Mouse (Mus musculus) neural tube, embryonic 11.5 days (tissue): ENCODE data around the gene Srgap3. TPM values are rescaled to one million over a fixed set of nuclear protein-coding genes. Genes with fewer than 3 reads are reported as not detected.

Source experiments
- ATAC-seq: fragments of 200-750 bp; cut with Nextera tagmentation; 2 replicates; pipeline ENCODE4 v1.8.0; 2017; ENCODE audit warnings: moderate number of reproducible peaks, mild to moderate bottlenecking, moderate TSS enrichment, moderate library complexity; ENCODE audit not compliant: insufficient read depth, low FRiP score, low TSS enrichment
- DNase-seq: peaks from one replicate; pipeline ENCODE4 v3.0.0-alpha.2; 2015; ENCODE audit warnings: low spot score
- H3K27ac ChIP-seq: fragments of 300-500 bp; sonication (generic); 2 replicates; pipeline ENCODE4 v1.5.1; 2014; ENCODE audit warnings: low read depth, mild to moderate bottlenecking, low read length
- H3K27me3 ChIP-seq: fragments of 300-500 bp; sonication (generic); 2 replicates; pipeline ENCODE4 v1.6.1; 2014; ENCODE audit warnings: mild to moderate bottlenecking, low read length, mixed read lengths; ENCODE audit not compliant: control insufficient read depth, insufficient read depth
- H3K36me3 ChIP-seq: fragments of 300-500 bp; sonication (generic); 2 replicates; pipeline ENCODE4 v1.6.1; 2014; ENCODE audit warnings: mild to moderate bottlenecking, low read length, moderate library complexity, mixed read lengths; ENCODE audit not compliant: control insufficient read depth, insufficient read depth
- H3K4me1 ChIP-seq: fragments of 300-500 bp; sonication (generic); 2 replicates; pipeline ENCODE4 v1.6.1; 2014; ENCODE audit warnings: low read length, mixed read lengths; ENCODE audit not compliant: control insufficient read depth, insufficient read depth
- H3K4me2 ChIP-seq: fragments of 300-500 bp; sonication (generic); 2 replicates; pipeline ENCODE4 v1.6.1; 2014; ENCODE audit warnings: low read depth, mild to moderate bottlenecking, moderate library complexity
- H3K4me3 ChIP-seq: fragments of 300-500 bp; sonication (generic); 2 replicates; pipeline ENCODE4 v1.5.1; 2014; ENCODE audit warnings: low read depth, low read length
- H3K9ac ChIP-seq: fragments of 300-500 bp; sonication (generic); 2 replicates; pipeline ENCODE4 v1.6.1; 2014; ENCODE audit warnings: mild to moderate bottlenecking, low read length
- H3K9me3 ChIP-seq: fragments of 300-500 bp; sonication (generic); 2 replicates; pipeline ENCODE4 v1.6.1; 2016; ENCODE audit warnings: low read length; ENCODE audit not compliant: control insufficient read depth
- WGBS: fragments of 180-500 bp; shearing (Covaris S2); extraction: QIAGEN DNeasy Blood & Tissue Kit; methylation state at CpG from one replicate; pipeline ENCODE4 v1.1.7; 2014; 5-methylcytosine and 5-hydroxymethylcytosine counted together
- polyA plus RNA-seq: library from polyadenylated mRNA; unstranded; fragments of >200 nt; fragmentation: Nextera tagmentation; extraction: Ambion mirVana; gene quantifications from 2 replicates; pipeline ENCODE4 v1.2.1, GENCODE M21; 2014

The Srgap3 gene
- polyA plus RNA-seq, 1 experiment from 2014 or later: 37.4 TPM

- ATAC-seq: no peak
- Histone ChIP-seq H3K9ac (peak overlapping the region; percentile 93), H3K4me2 (peak overlapping the region; percentile 75), H3K36me3 (peaks cover 4% of the 10 kb centered on the region; the same call in 1 of the 2 replicates), H3K27me3 (no peaks in the 10 kb centered on the region), H3K27ac (peak overlapping the region; percentile 92), H3K4me3 (peak overlapping the region; percentile 85), H3K9me3 (no peaks in the 10 kb centered on the region), H3K4me1 (peaks cover 27% of the 10 kb centered on the region)
- DNase-seq: peak; percentile 46
- WGBS: 19% methylated on average over 14 of the region's 14 CpGs
Observed at GRCm38 (mm10) chr6:112945181-112945751, 1.8 kb downstream of the Srgap3 start.

GRCm38 (mm10) chr6:112943596-112944245 lies 3.3 kb downstream of the Srgap3 start:
- Histone ChIP-seq H3K4me3 (peak overlapping the region; percentile 85), H3K9me3 (no peaks in the 10 kb centered on the region), H3K36me3 (peaks cover 4% of the 10 kb centered on the region; the same call in 1 of the 2 replicates), H3K4me1 (peaks cover 20% of the 10 kb centered on the region), H3K27me3 (no peaks in the 10 kb centered on the region), H3K4me2 (peak overlapping the region; percentile 75), H3K9ac (peak overlapping the region; percentile 3; the same call in 1 of the 2 replicates), H3K27ac (peak overlapping the region; percentile 60; the same call in 1 of the 2 replicates)
- ATAC-seq: peak; percentile 25; the same call in 1 of the 2 replicates
- DNase-seq: peak; percentile 71
- WGBS: 40% methylated on average over 9 of the region's 9 CpGs

- Histone ChIP-seq H3K4me1 (peaks cover 9% of the 10 kb centered on the region; the same call in 1 of the 2 replicates), H3K27ac (no peak overlapping the region), H3K36me3 (peaks cover 4% of the 10 kb centered on the region; the same call in 1 of the 2 replicates), H3K27me3 (no peaks in the 10 kb centered on the region), H3K9ac (no peak overlapping the region), H3K9me3 (no peaks in the 10 kb centered on the region), H3K4me3 (no peak overlapping the region), H3K4me2 (no peak overlapping the region)
- ATAC-seq (no peak), DNase-seq (no peak)
- 79% methylated on average over 9 of the region's 9 CpGs for WGBS
Observed at GRCm38 (mm10) chr6:112939281-112939680, 7.8 kb downstream of the Srgap3 start.

GRCm38 (mm10) chr6:112937791-112938190 lies 9.3 kb downstream of the Srgap3 start:
- H3K4me3 ChIP-seq: no peak overlapping the region
- H3K36me3 ChIP-seq: peaks cover 2% of the 10 kb centered on the region; the same call in 1 of the 2 replicates
- no peak overlapping the region for H3K9ac ChIP-seq
- 69% methylated on average over 2 of the region's 2 CpGs for WGBS
- no peak overlapping the region for H3K4me2 ChIP-seq
- ATAC-seq (no peak), DNase-seq (no peak)
- H3K9me3 ChIP-seq: no peaks in the 10 kb centered on the region
- no peaks in the 10 kb centered on the region for H3K27me3 ChIP-seq
- H3K27ac ChIP-seq: no peak overlapping the region
- H3K4me1 ChIP-seq: peaks cover 9% of the 10 kb centered on the region; the same call in 1 of the 2 replicates

GRCm38 (mm10) chr6:112934501-112934900 lies 12.6 kb downstream of the Srgap3 start:
- Histone ChIP-seq H3K27me3 (no peaks in the 10 kb centered on the region), H3K4me2 (no peak overlapping the region), H3K9me3 (no peaks in the 10 kb centered on the region), H3K4me3 (no peak overlapping the region), H3K27ac (no peak overlapping the region), H3K9ac (no peak overlapping the region), H3K4me1 (peaks cover 29% of the 10 kb centered on the region; the same call in 1 of the 2 replicates), H3K36me3 (no peaks in the 10 kb centered on the region)
- no peak for ATAC-seq
- WGBS: 89% methylated on average over 1 of the region's 1 CpGs
- no peak for DNase-seq

- H3K27me3 ChIP-seq: no peaks in the 10 kb centered on the region
- H3K27ac ChIP-seq: no peak overlapping the region
- H3K36me3 ChIP-seq: no peaks in the 10 kb centered on the region
- DNase-seq (no peak), ATAC-seq (no peak)
- peaks cover 29% of the 10 kb centered on the region; the same call in 1 of the 2 replicates for H3K4me1 ChIP-seq
- H3K9me3 ChIP-seq: no peaks in the 10 kb centered on the region
- H3K9ac ChIP-seq: no peak overlapping the region
- no peak overlapping the region for H3K4me2 ChIP-seq
- 47% methylated on average over 8 of the region's 8 CpGs for WGBS
- no peak overlapping the region for H3K4me3 ChIP-seq
Observed at GRCm38 (mm10) chr6:112932611-112933010, 14.5 kb downstream of the Srgap3 start.

- ATAC-seq (peak; percentile 85), DNase-seq (peak; percentile 71)
- Histone ChIP-seq H3K9ac (no peak overlapping the region), H3K4me1 (peaks cover 26% of the 10 kb centered on the region; the same call in 1 of the 2 replicates), H3K27ac (peak overlapping the region; percentile 50; the same call in 1 of the 2 replicates), H3K27me3 (no peaks in the 10 kb centered on the region), H3K9me3 (no peaks in the 10 kb centered on the region), H3K4me2 (no peak overlapping the region; the same call in 1 of the 2 replicates), H3K4me3 (no peak overlapping the region), H3K36me3 (no peaks in the 10 kb centered on the region)
- 22% methylated on average over 5 of the region's 5 CpGs for WGBS
Observed at GRCm38 (mm10) chr6:112930011-112930451, 17.0 kb downstream of the Srgap3 start.

GRCm38 (mm10) chr6:112929291-112929984 lies 17.6 kb downstream of the Srgap3 start:
- peak overlapping the region; percentile 50; the same call in 1 of the 2 replicates for H3K27ac ChIP-seq
- H3K4me2 ChIP-seq: no peak overlapping the region; the same call in 1 of the 2 replicates
- H3K36me3 ChIP-seq: no peaks in the 10 kb centered on the region
- ATAC-seq (no peak), DNase-seq (no peak)
- H3K4me1 ChIP-seq: peaks cover 26% of the 10 kb centered on the region; the same call in 1 of the 2 replicates
- WGBS: 85% methylated on average over 6 of the region's 6 CpGs
- no peaks in the 10 kb centered on the region for H3K9me3 ChIP-seq
- no peak overlapping the region for H3K4me3 ChIP-seq
- no peak overlapping the region for H3K9ac ChIP-seq
- H3K27me3 ChIP-seq: no peaks in the 10 kb centered on the region
